Mouse (Mus musculus) heart, embryonic 12.5 days (tissue): ENCODE results near the gene Col6a3. TPM values are rescaled to one million over a fixed set of nuclear protein-coding genes. Genes with fewer than 3 reads are reported as not detected.

ENCODE experiments used
- ATAC-seq: fragments of 200-750 bp; cut with Nextera tagmentation; 2 replicates; pipeline ENCODE4 v1.8.0; 2017; ENCODE audit warnings: moderate TSS enrichment, moderate library complexity; ENCODE audit not compliant: insufficient number of reproducible peaks, low FRiP score
- H3K27ac ChIP-seq: fragments of 300-500 bp; sonication (generic); 2 replicates; pipeline ENCODE4 v1.5.1; 2016; ENCODE audit warnings: mild to moderate bottlenecking, moderate library complexity; ENCODE audit not compliant: poor library complexity, severe bottlenecking
- H3K27me3 ChIP-seq: fragments of 300-500 bp; sonication (generic); replicated peaks from 2 replicates; pipeline ENCODE4 v1.6.1; 2016; ENCODE audit warnings: mild to moderate bottlenecking, moderate library complexity
- H3K36me3 ChIP-seq: fragments of 300-500 bp; sonication (generic); 2 replicates; pipeline ENCODE4 v1.6.1; 2016; ENCODE audit warnings: mild to moderate bottlenecking, moderate library complexity
- H3K4me1 ChIP-seq: fragments of 300-500 bp; sonication (generic); replicated peaks from 2 replicates; pipeline ENCODE4 v1.6.1; 2016; ENCODE audit warnings: mild to moderate bottlenecking
- H3K4me2 ChIP-seq: fragments of 300-500 bp; sonication (generic); 2 replicates; pipeline ENCODE4 v1.6.1; 2016; ENCODE audit warnings: mild to moderate bottlenecking, moderate library complexity
- H3K4me3 ChIP-seq: fragments of 300-500 bp; sonication (generic); 2 replicates; pipeline ENCODE4 v1.5.1; 2016; ENCODE audit warnings: mild to moderate bottlenecking
- H3K9ac ChIP-seq: fragments of 300-500 bp; sonication (generic); 2 replicates; pipeline ENCODE4 v1.6.1; 2016; ENCODE audit warnings: mild to moderate bottlenecking, moderate library complexity
- H3K9me3 ChIP-seq: fragments of 300-500 bp; sonication (generic); replicated peaks from 2 replicates; pipeline ENCODE4 v1.6.1; 2016; ENCODE audit warnings: mild to moderate bottlenecking, moderate library complexity
- WGBS: fragments of 180-500 bp; shearing (Covaris S2); methylation state at CpG from one replicate; pipeline ENCODE4 v1.1.7; 2016; 5-methylcytosine and 5-hydroxymethylcytosine counted together
- polyA plus RNA-seq: library from polyadenylated mRNA; unstranded; fragments of >200 nt; fragmentation: Nextera tagmentation; extraction: Ambion mirVana; gene quantifications from 2 replicates; pipeline ENCODE4 v1.2.1, GENCODE M21; 2016

Gene Col6a3
- polyA plus RNA-seq, 1 experiment from 2014 or later = 10.5 TPM

GRCm38 (mm10) chr1:90723754-90724153 lies 120.0 kb downstream of the Col6a3 start:
- ATAC-seq = no peak
- H3K9me3 ChIP-seq = no peaks in the 10 kb centered on the region
- H3K27me3 ChIP-seq = no peaks in the 10 kb centered on the region
- H3K27ac ChIP-seq = no peak overlapping the region
- no peaks in the 10 kb centered on the region for H3K4me1 ChIP-seq
- H3K4me3 ChIP-seq = no peak overlapping the region
- H3K36me3 ChIP-seq = no peaks in the 10 kb centered on the region
- no peak overlapping the region for H3K4me2 ChIP-seq
- H3K9ac ChIP-seq = no peak overlapping the region

- Histone ChIP-seq H3K9me3 (no peaks in the 10 kb centered on the region), H3K4me2 (no peak overlapping the region), H3K36me3 (no peaks in the 10 kb centered on the region), H3K27ac (no peak overlapping the region), H3K4me3 (no peak overlapping the region), H3K4me1 (no peaks in the 10 kb centered on the region), H3K27me3 (no peaks in the 10 kb centered on the region), H3K9ac (no peak overlapping the region)
- no peak for ATAC-seq
Measured at GRCm38 (mm10) chr1:90723325-90723724, 120.4 kb downstream of the Col6a3 start.

GRCm38 (mm10) chr1:90722021-90722420 lies 121.8 kb downstream of the Col6a3 start:
- Histone ChIP-seq H3K4me2 (no peak overlapping the region), H3K4me1 (0 out of 2 replicates have a peak, but pooled peaks cover 3% of the 10 kb centered on the region), H3K27me3 (no peaks in the 10 kb centered on the region), H3K4me3 (no peak overlapping the region), H3K9ac (no peak overlapping the region), H3K36me3 (no peaks in the 10 kb centered on the region), H3K27ac (no peak overlapping the region), H3K9me3 (no peaks in the 10 kb centered on the region)
- ATAC-seq = no peak

GRCm38 (mm10) chr1:90720610-90721241 lies 123.0 kb downstream of the Col6a3 start:
- H3K36me3 ChIP-seq = no peaks in the 10 kb centered on the region
- no peak overlapping the region for H3K27ac ChIP-seq
- no peak overlapping the region for H3K9ac ChIP-seq
- no peak overlapping the region for H3K4me3 ChIP-seq
- H3K27me3 ChIP-seq = no peaks in the 10 kb centered on the region
- 73% methylated on average over 7 of the region's 7 CpGs for WGBS
- H3K4me1 ChIP-seq = 0 out of 2 replicates have a peak, but pooled peaks cover 3% of the 10 kb centered on the region
- no peaks in the 10 kb centered on the region for H3K9me3 ChIP-seq
- H3K4me2 ChIP-seq = no peak overlapping the region
- no peak for ATAC-seq

- no peak overlapping the region for H3K9ac ChIP-seq
- no peak overlapping the region for H3K27ac ChIP-seq
- WGBS = 72% methylated on average over 6 of the region's 6 CpGs
- no peak overlapping the region for H3K4me2 ChIP-seq
- H3K27me3 ChIP-seq = no peaks in the 10 kb centered on the region
- H3K36me3 ChIP-seq = no peaks in the 10 kb centered on the region
- no peak for ATAC-seq
- no peaks in the 10 kb centered on the region for H3K9me3 ChIP-seq
- 0 out of 2 replicates have a peak, but pooled peaks cover 3% of the 10 kb centered on the region for H3K4me1 ChIP-seq
- H3K4me3 ChIP-seq = no peak overlapping the region
Measured at GRCm38 (mm10) chr1:90718826-90719550, 124.8 kb downstream of the Col6a3 start.

GRCm38 (mm10) chr1:90716258-90716657 lies 127.5 kb downstream of the Col6a3 start:
- Histone ChIP-seq H3K4me3 (no peak overlapping the region), H3K27me3 (no peaks in the 10 kb centered on the region), H3K27ac (no peak overlapping the region), H3K4me1 (0 out of 2 replicates have a peak, but pooled peaks cover 3% of the 10 kb centered on the region), H3K36me3 (no peaks in the 10 kb centered on the region), H3K4me2 (no peak overlapping the region), H3K9me3 (no peaks in the 10 kb centered on the region), H3K9ac (no peak overlapping the region)
- WGBS = 49% methylated on average over 2 of the region's 2 CpGs
- no peak for ATAC-seq

Other genes with a start within 250 kb of the Col6a3 start
- gene Cops8, start 241.0 kb downstream of the Col6a3 start, polyA plus RNA-seq = 131 and 136 TPM in 2 replicates
- gene Mlph, start 71.1 kb upstream of the Col6a3 start, polyA plus RNA-seq = 0.31 and 0.35 TPM in 2 replicates
- not detected in 2 replicates for gene Prlh, start 109.1 kb upstream of the Col6a3 start, polyA plus RNA-seq
- gene Rab17, start 125.7 kb upstream of the Col6a3 start, polyA plus RNA-seq = 0.64 and 1.3 TPM in 2 replicates
- 151 and 161 TPM in 2 replicates for gene Lrrfip1, start 154.8 kb upstream of the Col6a3 start, polyA plus RNA-seq